12 mouse cellular contexts compared by ENCODE assay signal in genomic region chr13:28420636-28421035, GRCm38 (mm10).
A peak's percentile ranks its signal among the peaks of the same experiment; 100 is the strongest.
DNase-seq lines count a peak whose midpoint lies in the region; ATAC-seq lines count a peak whose summit lies in the region.
"Had no signal": no experiment of that assay in that cellular context is flagged by ENCODE, and none has a peak within 500 bp of the region (broad histone marks: within the 10 kb centered on the region; RNA-seq: fewer than 3 reads in every experiment).

No protein-coding gene starts in this region.

- intact Hi-C loops in heart, postnatal 25 days (cut with DNase I) = loop anchor here (1.0 kb wide), 1 partner anchor 513 kb away; no protein-coding TSS in a partner anchor

- DNase-seq in heart, adult 8-10 months (ENCODE audit: low spot score) = peak; percentile 4
- DNase-seq in heart, postnatal 25 days (ENCODE audit: low spot score) = no peak
- no peak for DNase-seq in hindbrain, embryonic 14.5 days (ENCODE audit: low spot score)
- DNase-seq: kidney, adult 8-10 months; kidney, postnatal 36 days had no signal

- no peak for ATAC-seq in heart, embryonic 14.5 days (ENCODE audit: insufficient number of reproducible peaks, insufficient read depth, low FRiP score, low read depth)
- ATAC-seq in hindbrain, embryonic 14.5 days (ENCODE audit: low FRiP score) = no peak
- ATAC-seq in midbrain, embryonic 16.5 days = no peak
- ATAC-seq in erythroid progenitor cell, adult 5-6 weeks (replicated peaks; ENCODE audit: low FRiP score, poor library complexity, severe bottlenecking) = no peak
- ATAC-seq in CD4-positive, CD25-positive, alpha-beta regulatory T cell, adult 4 months = no peak
- ATAC-seq: liver, embryonic 12.5 days had no signal

- H3K36me3 ChIP-seq in heart, embryonic 14.5 days (ENCODE audit: control insufficient read depth, insufficient read depth, low read length) = no peaks in the 10 kb centered on the region
- no peaks in the 10 kb centered on the region for H3K36me3 ChIP-seq in hindbrain, embryonic 14.5 days (replicated peaks; ENCODE audit: control insufficient read depth, insufficient read depth)
- H3K36me3 ChIP-seq in midbrain, embryonic 16.5 days (ENCODE audit: control insufficient read depth, insufficient read depth, low read length) = no peaks in the 10 kb centered on the region
- H3K36me3 ChIP-seq: embryonic facial prominence, embryonic 15.5 days; liver, embryonic 12.5 days; lung, embryonic 15.5 days had no signal

- H3K4me2 ChIP-seq in heart, embryonic 14.5 days (ENCODE audit: low read length) = peak overlapping the region; percentile 60
- peak overlapping the region; percentile 65 for H3K4me2 ChIP-seq in hindbrain, embryonic 14.5 days (replicated peaks)
- peak overlapping the region; percentile 63 for H3K4me2 ChIP-seq in midbrain, embryonic 16.5 days (ENCODE audit: low read length)
- H3K4me2 ChIP-seq: liver, embryonic 12.5 days had no signal

- peaks cover 28 to 73% of the 10 kb centered on the region in 2 experiments for H3K4me1 ChIP-seq in heart, embryonic 14.5 days (ENCODE audit: control insufficient read depth in 2 of 2, insufficient read depth in 2 of 2, low read length in 2 of 2)
- peaks cover 60% of the 10 kb centered on the region for H3K4me1 ChIP-seq in hindbrain, embryonic 14.5 days (replicated peaks; ENCODE audit: control insufficient read depth, insufficient read depth, low read length)
- peaks cover 49% of the 10 kb centered on the region for H3K4me1 ChIP-seq in midbrain, embryonic 16.5 days (ENCODE audit: control insufficient read depth, insufficient read depth, low read length)

- H3K27ac ChIP-seq in heart, embryonic 14.5 days (replicated peaks in 1 of 2; ENCODE audit: control insufficient read depth in 1 of 2, insufficient read depth in 1 of 2, low read depth in 2 of 2, low read length in 2 of 2) = peak overlapping the region in 1 of 2 experiments; percentile 48; a peak in 2 of 4 replicates
- peak overlapping the region; percentile 97 for H3K27ac ChIP-seq in hindbrain, embryonic 14.5 days
- H3K27ac ChIP-seq in midbrain, embryonic 16.5 days (ENCODE audit: low read length) = peak overlapping the region; percentile 98
- H3K27ac ChIP-seq: embryonic facial prominence, embryonic 15.5 days; liver, embryonic 12.5 days had no signal

- no peak overlapping the region; the same call in 1 of the 2 replicates for H3K9ac ChIP-seq in heart, embryonic 14.5 days (ENCODE audit: low read length)
- peak overlapping the region; percentile 79 for H3K9ac ChIP-seq in hindbrain, embryonic 14.5 days
- peak overlapping the region; percentile 80; the same call in 1 of the 2 replicates for H3K9ac ChIP-seq in midbrain, embryonic 16.5 days (ENCODE audit: low read depth, low read length)
- H3K9ac ChIP-seq: embryonic facial prominence, embryonic 15.5 days; liver, embryonic 12.5 days; lung, embryonic 15.5 days had no signal

- no peak overlapping the region for H3K4me3 ChIP-seq in heart, embryonic 14.5 days (ENCODE audit: control insufficient read depth in 1 of 2, insufficient read depth in 1 of 2, low read depth in 1 of 2, low read length in 2 of 2)
- H3K4me3 ChIP-seq in hindbrain, embryonic 14.5 days (replicated peaks; ENCODE audit: low read length) = peak overlapping the region; percentile 34
- H3K4me3 ChIP-seq in midbrain, embryonic 16.5 days (ENCODE audit: low read depth, low read length) = peak overlapping the region; percentile 41
- H3K4me3 ChIP-seq: liver, embryonic 12.5 days had no signal

- no peaks in the 10 kb centered on the region for H3K27me3 ChIP-seq in heart, embryonic 14.5 days (ENCODE audit: control insufficient read depth, insufficient read depth, low read length)
- H3K27me3 ChIP-seq in hindbrain, embryonic 14.5 days (ENCODE audit: control insufficient read depth, insufficient read depth, low read length) = no peaks in the 10 kb centered on the region
- H3K27me3 ChIP-seq in midbrain, embryonic 16.5 days (ENCODE audit: control insufficient read depth, insufficient read depth, low read depth, low read length) = no peaks in the 10 kb centered on the region
- H3K27me3 ChIP-seq: embryonic facial prominence, embryonic 15.5 days; liver, embryonic 12.5 days; lung, embryonic 15.5 days had no signal

- no peaks in the 10 kb centered on the region for H3K9me3 ChIP-seq in heart, embryonic 14.5 days (ENCODE audit: control insufficient read depth, low read length)
- H3K9me3 ChIP-seq in hindbrain, embryonic 14.5 days (ENCODE audit: control insufficient read depth, low read length) = no peaks in the 10 kb centered on the region
- no peaks in the 10 kb centered on the region for H3K9me3 ChIP-seq in midbrain, embryonic 16.5 days (replicated peaks; ENCODE audit: control insufficient read depth, low read length, poor library complexity, severe bottlenecking)
- H3K9me3 ChIP-seq: embryonic facial prominence, embryonic 15.5 days; liver, embryonic 12.5 days; lung, embryonic 15.5 days had no signal

- 33% methylated on average over 3 of the region's 3 CpGs for WGBS in heart, embryonic 14.5 days
- WGBS in hindbrain, embryonic 14.5 days = 79% methylated on average over 3 of the region's 3 CpGs
- 74% methylated on average over 3 of the region's 3 CpGs for WGBS in midbrain, embryonic 16.5 days

Comparison
In these comparisons a context has a peak if more than half of its experiments do, and no peak if none do; other contexts are left out.
1. H3K4me3 ChIP-seq: peak in hindbrain, embryonic 14.5 days (single experiment) and midbrain, embryonic 16.5 days (single experiment); none in heart, embryonic 14.5 days (0 of 2).
2. Peak in every context shown above with its lines, with median percentiles within 50 percentile points of each other: H3K4me2 ChIP-seq.